Mouse (Mus musculus) kidney, embryonic 16.5 days (tissue): ENCODE results near the gene 6030468B19Rik. TPM values are rescaled to one million over a fixed set of nuclear protein-coding genes. Genes with fewer than 3 reads are reported as not detected.

Experiments
- ATAC-seq: fragments of 200-750 bp; cut with Nextera tagmentation; 2 replicates; pipeline ENCODE4 v1.8.0; 2017; ENCODE audit warnings: moderate TSS enrichment; ENCODE audit not compliant: low FRiP score, low TSS enrichment
- H3K27ac ChIP-seq: fragments of 300-500 bp; sonication (generic); 2 replicates; pipeline ENCODE4 v1.5.1; 2014; ENCODE audit warnings: low read length
- H3K27me3 ChIP-seq: fragments of 300-500 bp; sonication (generic); 2 replicates; pipeline ENCODE4 v1.6.1; 2014; ENCODE audit warnings: low read length, control low read depth, mixed read lengths; ENCODE audit not compliant: insufficient read depth
- H3K36me3 ChIP-seq: fragments of 300-500 bp; sonication (generic); 2 replicates; pipeline ENCODE4 v1.6.1; 2014; ENCODE audit warnings: low read length, control low read depth, mixed read lengths; ENCODE audit not compliant: insufficient read depth
- H3K4me1 ChIP-seq: fragments of 300-500 bp; sonication (generic); 2 replicates; pipeline ENCODE4 v1.6.1; 2014; ENCODE audit warnings: low read length, control low read depth, mixed read lengths; ENCODE audit not compliant: insufficient read depth
- H3K4me2 ChIP-seq: fragments of 300-500 bp; sonication (generic); replicated peaks from 2 replicates; pipeline ENCODE4 v1.6.1; 2014; ENCODE audit warnings: low read depth, low read length
- H3K4me3 ChIP-seq: fragments of 300-500 bp; sonication (generic); 2 replicates; pipeline ENCODE4 v1.5.1; 2014; ENCODE audit warnings: mild to moderate bottlenecking, low read length
- H3K9ac ChIP-seq: fragments of 300-500 bp; sonication (generic); replicated peaks from 2 replicates; pipeline ENCODE4 v1.6.1; 2014; ENCODE audit warnings: low read length
- H3K9me3 ChIP-seq: fragments of 300-500 bp; sonication (generic); 2 replicates; pipeline ENCODE4 v1.6.1; 2016; ENCODE audit warnings: low read length, control low read depth
- WGBS: fragments of 180-500 bp; shearing (Covaris S2); extraction: QIAGEN DNeasy Blood & Tissue Kit; methylation state at CpG from one replicate; pipeline ENCODE4 v1.1.7; 2014; 5-methylcytosine and 5-hydroxymethylcytosine counted together
- polyA plus RNA-seq: library from polyadenylated mRNA; unstranded; fragments of >200 nt; fragmentation: Nextera tagmentation; extraction: Ambion mirVana; gene quantifications from 2 replicates; pipeline ENCODE4 v1.2.1, GENCODE M21; 2015

Gene 6030468B19Rik
- polyA plus RNA-seq, 1 experiment from 2014 or later: 0.54 TPM

- H3K9ac ChIP-seq: no peak overlapping the region
- H3K4me3 ChIP-seq: no peak overlapping the region
- H3K36me3 ChIP-seq: peaks cover 3% of the 10 kb centered on the region; the same call in 1 of the 2 replicates
- peaks cover 34% of the 10 kb centered on the region for H3K4me1 ChIP-seq
- H3K9me3 ChIP-seq: no peaks in the 10 kb centered on the region
- H3K27ac ChIP-seq: no peak overlapping the region
- H3K4me2 ChIP-seq: no peak overlapping the region
- H3K27me3 ChIP-seq: no peaks in the 10 kb centered on the region
- ATAC-seq: peak; percentile 16; the same call in 1 of the 2 replicates
- WGBS: 42% methylated on average over 5 of the region's 5 CpGs
Observed at GRCm38 (mm10) chr11:117846640-117847039, 49.2 kb downstream of the 6030468B19Rik start.

- WGBS: 71% methylated on average over 7 of the region's 7 CpGs
- H3K27ac ChIP-seq: peak overlapping the region; percentile 97
- peak overlapping the region; percentile 90 for H3K4me2 ChIP-seq
- no peaks in the 10 kb centered on the region for H3K9me3 ChIP-seq
- no peak for ATAC-seq
- H3K9ac ChIP-seq: peak overlapping the region; percentile 89
- peaks cover 9% of the 10 kb centered on the region for H3K36me3 ChIP-seq
- peak overlapping the region; percentile 69; the same call in 1 of the 2 replicates for H3K4me3 ChIP-seq
- peaks cover 34% of the 10 kb centered on the region for H3K4me1 ChIP-seq
- H3K27me3 ChIP-seq: no peaks in the 10 kb centered on the region
Observed at GRCm38 (mm10) chr11:117847593-117848215, 50.2 kb downstream of the 6030468B19Rik start.

GRCm38 (mm10) chr11:117848271-117848984, 51.0 kb downstream of the 6030468B19Rik start:
- Histone ChIP-seq H3K4me2 (peak overlapping the region; percentile 90), H3K4me3 (peak overlapping the region; percentile 69), H3K36me3 (peaks cover 16% of the 10 kb centered on the region), H3K27ac (peak overlapping the region; percentile 97), H3K27me3 (no peaks in the 10 kb centered on the region), H3K9me3 (no peaks in the 10 kb centered on the region), H3K9ac (peak overlapping the region; percentile 89), H3K4me1 (peaks cover 34% of the 10 kb centered on the region)
- 5% methylated on average over 19 of the region's 19 CpGs for WGBS
- peak; percentile 80 for ATAC-seq

- H3K27me3 ChIP-seq: no peaks in the 10 kb centered on the region
- H3K9me3 ChIP-seq: no peaks in the 10 kb centered on the region
- peak; percentile 90 for ATAC-seq
- peak within 1 kb of the TSS; percentile 90 for H3K4me2 ChIP-seq
- peak within 1 kb of the TSS; percentile 69 for H3K4me3 ChIP-seq
- H3K9ac ChIP-seq: peak within 1 kb of the TSS; percentile 89
- H3K4me1 ChIP-seq: peaks cover 34% of the 10 kb centered on the region
- peaks cover 22% of the 10 kb centered on the region for H3K36me3 ChIP-seq
- WGBS: under 1% methylated on average over 51 of the region's 51 CpGs
- H3K27ac ChIP-seq: peak within 1 kb of the TSS; percentile 97
Observed at GRCm38 (mm10) chr11:117848985-117849671, 51.7 kb downstream of the 6030468B19Rik start, which contains the start of gene Birc5. TSS of gene Birc5 (plus strand) at chr11:117849251.

GRCm38 (mm10) chr11:117852875-117853274, 55.4 kb downstream of the 6030468B19Rik start:
- WGBS: 82% methylated on average over 3 of the region's 3 CpGs
- no peak overlapping the region for H3K4me3 ChIP-seq
- peaks cover 51% of the 10 kb centered on the region for H3K36me3 ChIP-seq
- H3K9me3 ChIP-seq: no peaks in the 10 kb centered on the region
- H3K4me2 ChIP-seq: no peak overlapping the region
- H3K4me1 ChIP-seq: peaks cover 23% of the 10 kb centered on the region
- ATAC-seq: no peak
- no peak overlapping the region for H3K27ac ChIP-seq
- H3K27me3 ChIP-seq: no peaks in the 10 kb centered on the region
- no peak overlapping the region for H3K9ac ChIP-seq

GRCm38 (mm10) chr11:117854241-117854640, 56.8 kb downstream of the 6030468B19Rik start:
- peaks cover 51% of the 10 kb centered on the region for H3K36me3 ChIP-seq
- ATAC-seq: no peak
- H3K4me2 ChIP-seq: no peak overlapping the region
- H3K27me3 ChIP-seq: peaks cover under 1% of the 10 kb centered on the region; the same call in 1 of the 2 replicates
- no peak overlapping the region for H3K27ac ChIP-seq
- WGBS: 95% methylated on average over 9 of the region's 9 CpGs
- peaks cover 17% of the 10 kb centered on the region for H3K4me1 ChIP-seq
- no peak overlapping the region for H3K4me3 ChIP-seq
- no peak overlapping the region for H3K9ac ChIP-seq
- no peaks in the 10 kb centered on the region for H3K9me3 ChIP-seq

- H3K27me3 ChIP-seq: peaks cover 10% of the 10 kb centered on the region
- no peak overlapping the region for H3K27ac ChIP-seq
- H3K4me3 ChIP-seq: no peak overlapping the region
- 85% methylated on average over 5 of the region's 5 CpGs for WGBS
- H3K36me3 ChIP-seq: peaks cover 51% of the 10 kb centered on the region
- no peak for ATAC-seq
- H3K4me1 ChIP-seq: peaks cover 15% of the 10 kb centered on the region
- H3K9me3 ChIP-seq: no peaks in the 10 kb centered on the region
- H3K4me2 ChIP-seq: no peak overlapping the region
- H3K9ac ChIP-seq: no peak overlapping the region
Observed at GRCm38 (mm10) chr11:117855360-117855759, 57.9 kb downstream of the 6030468B19Rik start.

- H3K4me1 ChIP-seq: peaks cover 14% of the 10 kb centered on the region
- H3K4me2 ChIP-seq: no peak overlapping the region
- H3K27me3 ChIP-seq: peaks cover 13% of the 10 kb centered on the region
- no peak overlapping the region for H3K4me3 ChIP-seq
- 25% methylated on average over 1 of the region's 1 CpGs for WGBS
- H3K9ac ChIP-seq: no peak overlapping the region
- no peaks in the 10 kb centered on the region for H3K9me3 ChIP-seq
- H3K27ac ChIP-seq: no peak overlapping the region
- ATAC-seq: no peak
- H3K36me3 ChIP-seq: peaks cover 51% of the 10 kb centered on the region
Observed at GRCm38 (mm10) chr11:117855975-117856374, 58.5 kb downstream of the 6030468B19Rik start.
